Mouse (Mus musculus): ENCODE results near the gene Igfbp7.

- TF ChIP-seq TAL1 (conservative IDR thresholded peaks at IDR 0.05; ENCODE audit: low read depth, low read length) (no peak), CTCF (IDR thresholded peaks at IDR 0.05; ENCODE audit: low read depth, low read length) (no peak), POLR2AphosphoS5 (IDR thresholded peaks at IDR 0.05; ENCODE audit: insufficient replicate concordance, low read depth, low read length) (no peak)
Measured at GRCm38 (mm10) chr5:77363650-77364049, 44.2 kb downstream of the Igfbp7 start.
